Mouse (Mus musculus): ENCODE measurements around the gene Ppp2r5e.

DNA sequence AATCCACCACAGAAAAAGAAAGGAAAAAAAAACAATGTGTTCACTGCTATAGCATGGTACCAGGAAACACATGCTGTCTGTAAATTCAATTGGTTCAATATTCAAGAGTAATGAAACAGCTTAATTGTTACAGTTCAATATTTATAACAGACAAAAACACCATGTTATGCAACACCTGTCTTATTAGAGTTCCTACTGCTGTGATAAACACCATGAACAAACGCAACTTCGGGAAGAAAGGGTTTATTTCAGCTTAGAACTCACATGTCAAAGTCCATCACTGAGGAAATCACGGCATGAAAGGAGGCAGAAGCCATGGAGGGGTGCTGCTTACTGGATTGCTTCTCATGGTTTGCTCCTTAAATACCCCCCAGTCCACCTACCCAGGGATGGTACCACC lies 56.8 kb downstream of the Ppp2r5e start:
- TF ChIP-seq POLR2A (IDR thresholded peaks at IDR 0.05; ENCODE audit: borderline replicate concordance, control insufficient read depth, low read depth, low read length), result no peak
- no peak for TF ChIP-seq CTCF (IDR thresholded peaks at IDR 0.05; ENCODE audit: control insufficient read depth, insufficient read depth, low read length)

Data from bone marrow, adult 2 months (tissue).